Mouse (Mus musculus): Measurements from ENCODE around the gene Qsox2.

Qsox2 gene

DNA sequence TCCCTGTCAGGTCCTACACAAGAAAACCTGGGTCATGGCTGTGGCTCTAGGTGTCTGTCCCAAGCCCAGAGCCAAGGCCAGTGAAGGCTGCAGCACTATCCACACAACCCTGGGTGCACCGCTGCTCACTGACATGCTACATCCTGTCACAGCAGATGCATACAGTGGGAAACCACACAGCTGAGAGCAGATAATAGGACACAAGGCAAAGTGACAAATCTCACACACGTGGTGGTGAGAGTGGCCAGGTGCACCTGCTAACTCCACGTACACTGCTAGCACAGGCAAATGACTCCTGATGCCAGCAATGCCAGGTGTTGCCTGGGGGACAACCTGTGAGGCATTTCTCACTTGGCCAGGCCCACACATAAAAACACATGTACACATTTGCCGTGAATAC is 12.1 kb downstream of the Qsox2 start:
- DNase-seq (ENCODE audit: low read depth, low spot score) = no peak

DNA sequence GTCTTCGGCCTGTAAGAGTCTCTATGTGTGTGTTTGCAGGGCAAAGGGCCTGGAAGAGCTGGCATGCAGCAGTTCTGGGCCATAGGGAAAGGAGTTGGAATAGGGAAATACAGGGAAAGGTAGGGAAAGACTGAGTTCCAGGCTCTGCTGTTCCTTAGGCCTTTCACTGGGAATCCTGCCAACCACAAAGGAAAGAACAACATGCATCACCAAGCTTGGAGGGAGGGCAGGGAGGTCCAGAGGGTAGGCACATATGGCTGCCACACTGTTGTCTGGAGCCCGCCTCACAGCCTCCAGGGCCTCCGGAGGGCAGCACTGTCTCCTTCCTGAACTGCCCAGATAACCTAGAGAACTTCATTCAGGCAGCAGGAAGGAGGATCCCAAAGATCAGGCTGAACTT is 13.4 kb downstream of the Qsox2 start:
- peak; percentile 66 for DNase-seq (ENCODE audit: low read depth, low spot score)

DNA sequence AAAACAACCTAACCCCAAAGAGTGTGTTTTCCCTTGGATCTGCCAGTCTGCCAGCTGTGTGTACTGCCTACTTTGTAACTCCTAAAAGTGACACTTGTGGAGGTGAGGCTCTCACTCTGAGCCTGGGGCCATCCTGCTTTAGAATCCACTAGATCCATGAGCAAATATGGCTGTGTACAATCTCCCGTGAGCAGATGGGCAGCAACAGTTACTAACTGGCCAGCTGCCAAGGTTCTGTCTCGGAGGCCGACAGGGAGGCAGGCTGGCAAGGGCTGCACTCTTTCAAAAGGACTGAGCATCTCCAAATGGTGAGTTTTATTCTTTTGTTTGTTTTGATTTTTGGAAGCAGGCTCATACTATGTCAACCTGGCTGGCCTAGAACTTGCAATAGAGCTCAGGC is 22.8 kb downstream of the Qsox2 start:
- DNase-seq (ENCODE audit: low read depth, low spot score) = no peak

DNA sequence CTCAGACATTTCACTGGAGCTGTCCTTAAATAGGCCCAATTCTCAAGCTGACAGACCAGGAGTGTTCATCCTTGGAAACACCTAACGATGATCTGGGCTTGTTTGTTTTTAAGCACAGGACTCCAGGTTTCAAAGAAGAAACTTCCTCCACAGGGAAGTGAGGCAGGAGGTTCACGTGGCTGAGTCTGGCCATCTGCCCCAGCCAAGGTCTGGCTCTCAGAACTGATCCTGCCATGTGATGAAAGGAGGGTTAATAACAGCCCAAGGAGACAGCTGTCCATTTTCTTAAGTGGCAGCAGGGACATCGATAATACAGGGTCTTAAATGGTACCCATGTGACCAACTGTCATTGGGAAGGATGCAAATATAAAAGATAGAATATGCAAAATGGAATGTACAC is 27.8 kb downstream of the Qsox2 start:
- DNase-seq (ENCODE audit: low read depth, low spot score) = no peak

DNA sequence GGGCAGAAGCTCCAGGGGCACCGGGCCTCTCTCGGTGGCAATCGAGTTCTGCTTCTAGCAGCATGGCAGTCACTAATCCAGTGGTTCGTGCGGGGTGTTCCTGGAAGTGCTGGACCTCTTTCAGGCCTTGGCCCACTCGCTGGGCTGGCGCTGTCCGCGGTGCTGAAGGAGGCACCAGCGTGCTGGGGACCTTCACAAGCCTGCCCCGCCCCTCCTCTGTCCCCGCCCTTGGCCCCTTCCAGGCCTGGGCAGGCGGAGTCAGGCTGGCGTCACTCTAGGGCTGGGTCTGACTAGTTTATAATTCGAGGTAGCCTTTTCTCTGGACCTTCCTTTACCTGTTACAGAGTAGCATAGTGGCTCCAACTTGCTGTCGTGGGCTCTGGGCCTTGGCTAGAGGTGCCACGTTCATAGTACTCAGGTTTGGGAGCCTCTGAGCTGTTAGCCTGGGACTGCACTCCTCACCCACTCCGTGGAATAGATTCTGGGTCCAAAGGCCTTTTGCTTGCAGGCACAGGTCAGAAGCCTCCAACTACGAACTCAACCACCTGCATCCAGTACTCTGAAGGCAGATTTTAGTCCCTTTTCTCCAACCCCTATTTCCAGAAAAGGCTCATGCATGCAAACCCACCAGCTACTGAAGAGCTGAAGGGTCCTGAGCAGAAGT is 29.1 kb downstream of the Qsox2 start, which contains the start of gene Lhx3:
Gene Lhx3, minus strand, starts transcription at position 164 of the 664 bp plus-strand sequence.
- DNase-seq (ENCODE audit: low read depth, low spot score) = peak; percentile 35

DNA sequence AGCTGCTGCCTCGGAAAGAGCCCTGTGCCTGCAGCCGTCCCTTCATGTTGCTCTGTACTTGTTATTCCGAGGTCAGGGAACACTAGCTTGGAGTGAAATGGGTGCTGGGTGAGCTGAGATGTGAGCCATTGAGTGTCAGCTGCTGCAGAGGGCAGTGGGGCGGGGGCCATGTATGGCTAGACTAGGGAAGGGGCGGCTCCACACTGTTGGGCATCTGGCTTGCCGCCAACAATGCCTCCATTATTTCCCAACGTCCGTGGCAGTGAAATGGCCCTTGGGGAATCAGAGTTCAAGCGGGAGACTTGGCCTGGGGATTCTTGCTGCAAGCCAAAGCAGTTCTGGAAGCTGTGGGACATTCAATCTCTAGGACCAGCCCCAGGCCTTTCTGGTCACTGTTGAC is 29.8 kb downstream of the Qsox2 start:
- DNase-seq (ENCODE audit: low read depth, low spot score) = no peak

DNA sequence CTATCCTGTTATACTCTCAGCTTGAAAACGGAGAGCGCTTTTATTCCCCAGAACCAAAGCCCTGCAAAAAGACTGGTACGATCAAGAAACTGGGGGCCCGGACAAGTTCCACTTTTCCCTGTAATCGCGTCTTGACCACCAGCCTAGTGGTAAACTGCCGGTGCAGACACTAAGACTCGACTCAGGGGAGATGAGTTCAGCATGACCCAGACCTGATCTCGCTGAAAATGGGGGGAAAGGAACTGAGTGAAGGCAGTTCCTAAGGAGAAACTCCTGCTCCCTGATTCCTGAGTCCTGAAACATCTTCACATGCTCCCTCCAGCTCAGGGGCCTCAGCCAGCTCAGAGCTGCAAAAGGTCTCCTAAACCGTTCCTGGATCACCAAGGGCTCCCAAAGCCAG is 31.6 kb downstream of the Qsox2 start:
- DNase-seq (ENCODE audit: low read depth, low spot score) = no peak

DNA sequence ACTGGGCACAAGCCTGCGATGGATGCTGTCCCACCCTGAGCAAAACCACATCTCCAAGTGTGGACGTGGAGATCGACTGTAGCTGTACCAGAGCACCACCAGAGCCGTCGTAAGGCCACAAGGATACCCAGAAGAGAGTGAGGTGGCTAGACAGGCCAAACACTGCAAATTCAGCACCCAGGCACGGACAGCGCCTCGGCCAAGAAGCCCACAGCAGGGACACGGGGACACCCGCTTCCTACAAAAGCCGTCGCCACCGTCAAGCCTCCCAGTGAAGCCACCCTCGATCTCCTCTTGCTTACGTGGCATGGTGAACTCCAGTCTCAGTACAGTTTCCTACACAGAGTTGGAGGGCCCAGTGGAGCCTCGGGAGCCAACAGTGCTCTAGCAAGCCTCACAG is 32.2 kb downstream of the Qsox2 start:
- peak; percentile 22 for DNase-seq (ENCODE audit: low read depth, low spot score)

DNA sequence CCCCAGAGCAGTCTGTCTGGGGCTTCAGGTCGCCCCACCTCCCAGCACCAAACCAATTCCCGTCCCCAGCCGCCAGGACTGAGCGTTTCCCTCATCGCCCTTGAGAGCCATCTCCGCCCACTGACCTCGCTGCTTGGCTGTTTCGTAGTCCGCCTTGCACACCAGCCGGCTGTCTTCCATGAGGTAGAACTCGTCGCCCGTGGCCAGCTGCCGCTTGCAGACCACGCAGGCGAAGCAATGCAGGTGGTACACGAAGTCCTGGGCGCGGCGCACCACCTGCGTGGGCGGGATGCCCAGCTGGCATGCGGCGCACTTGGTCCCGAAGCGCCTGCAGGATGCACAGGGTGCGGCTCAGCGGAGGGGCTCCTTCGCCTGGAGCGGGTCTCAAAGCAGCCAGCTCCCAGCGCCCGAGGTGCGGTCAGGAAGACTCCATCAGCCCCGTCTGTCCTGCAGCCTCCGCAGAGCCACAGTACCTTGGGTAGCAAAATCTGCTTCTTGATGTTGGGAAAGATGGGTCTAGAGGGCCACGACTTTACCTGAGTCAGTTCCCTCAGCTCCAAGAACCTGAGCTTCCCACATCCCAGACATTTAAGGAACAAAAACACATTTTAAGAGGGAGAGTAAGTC is 34.4 kb downstream of the Qsox2 start:
- no peak for DNase-seq (ENCODE audit: low read depth, low spot score)

DNA sequence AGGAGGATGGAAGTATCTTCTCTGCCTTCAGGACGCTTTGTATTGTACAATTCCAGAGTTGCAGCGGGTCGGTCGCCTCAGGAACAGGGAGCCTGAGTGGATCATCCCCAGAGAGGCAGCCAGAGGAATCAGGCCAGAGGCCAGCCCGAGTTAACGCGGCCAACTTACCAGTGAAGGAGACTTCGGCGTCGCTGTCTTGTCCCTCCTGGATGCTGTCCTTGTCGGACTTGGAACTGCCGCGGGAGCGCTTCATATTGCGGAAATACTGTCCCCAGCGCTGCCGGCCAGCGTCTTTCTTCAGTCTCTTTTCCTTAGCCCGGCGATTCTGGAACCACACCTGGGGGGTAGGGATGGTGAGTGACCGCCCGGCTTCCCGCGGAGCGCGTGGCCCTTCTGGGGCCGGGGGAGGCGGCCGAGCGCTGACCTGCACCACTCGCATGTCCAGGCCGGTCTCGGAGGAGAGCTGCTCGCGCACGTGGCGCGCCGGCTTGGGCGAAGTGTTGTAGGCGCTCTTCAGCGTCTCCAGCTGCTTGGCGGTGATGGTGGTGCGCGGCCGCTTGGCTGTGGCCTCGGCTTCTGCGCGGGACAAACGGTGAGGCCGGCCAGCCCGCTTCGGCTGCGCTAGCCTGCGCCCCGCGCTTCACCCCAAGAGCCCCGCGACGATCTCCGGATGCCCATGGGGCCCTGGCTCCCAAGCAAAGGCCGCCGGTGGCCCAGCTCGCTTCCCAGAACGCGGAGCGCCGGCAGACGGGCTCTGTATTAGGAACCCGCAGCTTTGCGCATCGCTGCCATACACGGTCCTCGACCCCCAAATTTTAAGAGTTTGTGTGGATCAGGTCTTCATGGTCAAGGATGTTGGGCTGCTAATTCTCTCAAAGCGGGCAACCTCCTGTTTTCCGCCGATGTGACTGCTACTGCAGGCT is 35.1 kb downstream of the Qsox2 start:
- no peak for DNase-seq (ENCODE audit: low read depth, low spot score)

DNA sequence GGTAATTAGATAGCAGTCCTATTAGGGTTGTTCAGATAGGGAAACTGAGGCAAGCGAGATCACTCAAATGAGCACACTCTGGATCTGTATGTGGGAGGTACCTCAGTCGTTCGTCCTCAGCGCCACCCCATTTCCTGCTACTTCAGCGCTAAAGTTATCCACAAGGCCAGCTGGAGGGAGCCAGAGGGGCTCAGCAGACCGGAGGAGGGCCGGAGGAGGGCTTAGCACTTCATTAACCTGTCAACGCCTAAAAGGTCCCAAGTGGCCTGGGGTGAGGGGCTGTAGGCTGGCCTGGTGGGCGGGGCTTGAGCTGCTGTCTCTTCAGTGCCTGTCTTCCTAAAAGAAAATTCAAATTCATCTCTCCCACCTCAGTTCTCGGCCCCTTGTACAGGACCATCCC is 38.8 kb downstream of the Qsox2 start:
- DNase-seq (ENCODE audit: low read depth, low spot score) = no peak

DNA sequence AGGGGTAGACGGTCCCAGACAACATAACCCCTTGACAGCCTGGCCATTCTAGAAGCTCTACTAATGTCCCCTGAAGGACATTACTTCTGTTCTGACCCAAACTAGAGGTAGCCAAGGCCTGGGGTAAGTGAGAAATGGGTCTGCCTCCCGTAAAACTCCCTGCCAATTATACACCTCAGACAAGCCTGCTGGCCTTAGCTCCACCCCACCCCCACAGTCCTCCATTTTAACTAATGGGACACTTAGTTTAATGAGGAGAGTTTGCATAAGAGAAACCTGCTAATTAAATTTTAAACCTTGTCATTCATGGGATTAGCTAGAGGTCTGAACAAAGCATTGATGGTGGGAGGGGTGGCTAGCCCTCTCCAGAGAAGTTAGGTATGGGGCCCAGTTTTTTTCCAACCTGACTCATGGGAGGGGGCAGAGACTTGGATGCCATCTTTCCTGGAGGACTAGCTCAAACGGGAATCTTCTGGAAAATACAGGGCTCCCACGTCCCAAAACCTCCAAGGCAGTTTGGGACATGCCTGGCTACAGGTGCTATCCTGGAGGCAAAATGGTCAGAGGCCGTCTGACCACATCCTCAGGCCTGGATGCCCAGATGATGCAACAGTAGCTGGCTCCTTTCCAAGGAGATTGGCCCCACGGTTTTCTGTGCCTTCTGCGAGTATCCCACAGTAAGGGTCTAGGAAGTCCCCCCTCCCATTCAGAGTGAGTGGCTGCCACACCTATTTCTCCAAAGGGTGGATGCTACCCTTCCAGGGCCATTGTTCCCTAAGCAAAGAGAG is 42.6 kb downstream of the Qsox2 start:
- no peak for DNase-seq (ENCODE audit: low read depth, low spot score)

DNA sequence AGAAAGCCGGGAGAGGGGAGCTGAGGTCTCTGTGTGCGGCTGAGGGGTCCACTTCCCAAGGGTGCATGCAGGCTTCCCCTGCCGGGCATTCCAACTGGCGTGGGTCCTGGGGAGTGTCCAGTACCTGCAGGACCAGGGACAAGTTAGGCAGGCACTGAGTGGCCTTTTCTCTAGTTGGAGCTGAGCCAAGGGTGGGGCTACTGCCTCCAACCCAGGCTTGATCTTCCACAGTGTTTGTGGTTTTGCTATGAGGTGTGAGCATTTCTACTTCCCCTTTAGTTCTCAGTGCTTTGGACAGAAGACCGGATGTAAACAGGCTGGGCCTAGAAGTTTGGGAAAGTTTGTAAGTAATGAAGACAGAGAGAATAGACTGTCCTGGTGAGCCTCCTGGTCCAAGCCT is 48.8 kb downstream of the Qsox2 start:
- DNase-seq (ENCODE audit: low read depth, low spot score) = peak; percentile 12

DNA sequence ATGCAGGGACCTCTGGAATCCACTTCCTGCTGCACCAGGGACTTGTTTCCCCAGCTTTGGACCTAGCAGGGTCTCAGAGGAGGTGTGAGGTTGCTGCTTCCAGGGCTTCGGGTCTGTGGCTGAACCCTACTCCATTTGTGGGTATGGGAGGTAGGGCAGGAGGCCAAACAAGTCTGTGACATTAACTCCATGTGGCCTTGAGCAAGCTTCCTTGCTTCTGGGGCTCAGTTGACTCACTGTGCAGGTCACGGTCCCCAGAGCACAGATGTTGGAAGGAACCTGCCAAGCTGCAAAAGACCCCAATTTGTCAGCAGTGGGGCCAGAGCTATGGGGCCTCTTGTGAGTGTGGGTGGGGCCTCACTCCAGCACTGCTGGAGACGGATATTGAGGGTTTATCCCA is 53.0 kb downstream of the Qsox2 start:
- no peak for DNase-seq (ENCODE audit: low read depth, low spot score)

DNA sequence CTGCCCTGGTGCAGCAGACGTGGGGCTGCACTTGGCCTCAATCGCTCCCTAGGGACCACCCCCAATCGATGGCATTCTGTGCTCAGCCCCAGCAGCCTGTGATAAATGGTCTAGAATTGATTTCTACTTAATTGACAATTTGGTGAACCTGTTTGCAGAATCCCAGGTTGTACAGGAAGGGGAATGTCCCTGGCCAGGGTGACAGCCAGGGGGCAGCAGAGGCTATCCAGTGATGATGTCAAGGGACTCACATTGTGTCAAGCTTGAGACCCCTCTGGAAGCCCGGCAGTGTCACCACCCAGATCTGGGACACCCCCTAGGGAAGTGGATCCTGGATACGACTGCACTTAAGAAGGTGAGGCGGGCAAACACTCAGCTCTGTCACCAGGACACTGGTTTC is 54.7 kb downstream of the Qsox2 start:
- peak; percentile 37 for DNase-seq (ENCODE audit: low read depth, low spot score)

DNA sequence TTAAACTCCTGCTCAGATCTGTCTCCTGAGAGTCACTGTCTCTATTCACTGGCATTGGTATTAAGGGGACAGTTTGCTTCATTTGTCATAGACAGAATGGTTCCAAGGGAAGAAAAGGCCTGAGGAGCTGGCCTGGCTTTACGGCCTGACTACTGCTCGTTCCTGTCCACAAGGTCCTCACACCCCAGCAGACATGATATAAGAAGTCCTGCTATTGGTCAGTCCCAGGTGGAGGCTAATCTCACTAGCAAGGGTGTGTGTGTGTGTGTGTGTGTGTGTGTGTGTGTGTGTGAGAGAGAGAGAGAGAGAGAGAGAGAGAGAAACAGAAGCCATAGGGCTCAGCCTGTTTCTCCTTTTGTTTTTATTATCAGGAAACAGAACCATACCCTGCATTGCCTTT is 60.1 kb downstream of the Qsox2 start:
- DNase-seq (ENCODE audit: low read depth, low spot score) = no peak

DNA sequence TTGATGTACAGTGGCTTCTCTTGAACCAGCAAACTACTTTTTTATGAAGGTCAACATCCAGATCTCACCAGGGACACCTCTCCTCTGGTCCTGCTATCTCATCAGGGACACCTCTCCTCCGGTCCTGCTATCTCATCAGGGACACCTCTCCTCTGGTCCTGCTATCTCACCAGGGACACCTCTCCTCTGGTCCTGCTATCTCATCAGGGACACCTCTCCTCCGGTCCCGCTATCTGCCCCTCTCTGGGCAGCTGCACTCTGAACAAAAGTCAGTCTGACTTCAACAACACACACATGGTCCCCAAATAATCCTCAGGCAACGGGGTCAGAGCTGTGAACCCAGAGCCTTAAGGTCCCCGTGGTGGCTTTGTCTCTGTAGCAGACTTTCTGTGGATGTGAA is 60.6 kb downstream of the Qsox2 start:
- no peak for DNase-seq (ENCODE audit: low read depth, low spot score)

DNA sequence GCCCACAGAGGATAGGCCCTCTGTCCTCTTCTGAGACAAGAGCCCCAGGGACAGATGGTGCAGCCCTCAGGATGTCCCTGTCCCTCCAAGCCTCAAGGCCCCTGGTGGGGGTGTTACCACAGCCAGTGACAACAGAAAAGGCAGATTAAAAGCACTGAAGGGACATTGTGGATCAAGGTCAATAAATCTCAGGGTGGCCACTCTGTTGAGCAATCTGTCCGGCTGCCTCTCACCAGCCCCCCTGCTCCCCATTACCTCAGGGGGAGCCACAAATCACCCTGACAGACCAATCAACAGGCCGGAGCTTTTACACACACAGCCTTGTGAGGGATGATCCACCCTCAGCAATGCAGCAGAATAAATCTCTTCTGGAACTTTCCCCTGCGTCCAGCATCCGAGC is 62.1 kb downstream of the Qsox2 start:
- no peak for DNase-seq (ENCODE audit: low read depth, low spot score)

DNA sequence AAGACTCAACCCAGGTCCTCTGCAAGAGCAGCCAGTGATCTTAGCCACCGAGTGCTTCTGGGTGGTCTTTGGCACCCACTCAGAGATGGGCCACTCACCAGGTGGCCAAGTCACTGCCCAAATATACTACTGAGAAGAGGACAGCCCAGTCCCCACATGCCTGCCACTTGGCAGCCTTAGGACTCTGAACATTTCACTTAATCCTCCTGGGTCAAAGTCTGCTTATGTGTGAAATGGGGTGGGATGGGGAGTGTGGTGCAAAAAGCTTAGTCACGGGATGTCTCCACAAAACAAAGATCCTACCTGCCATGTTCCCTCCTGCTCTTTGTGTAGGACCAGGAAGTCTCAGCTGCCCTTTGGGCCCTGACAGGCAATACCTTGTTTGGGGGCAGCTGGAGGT is 65.2 kb downstream of the Qsox2 start:
- no peak for DNase-seq (ENCODE audit: low read depth, low spot score)

DNA sequence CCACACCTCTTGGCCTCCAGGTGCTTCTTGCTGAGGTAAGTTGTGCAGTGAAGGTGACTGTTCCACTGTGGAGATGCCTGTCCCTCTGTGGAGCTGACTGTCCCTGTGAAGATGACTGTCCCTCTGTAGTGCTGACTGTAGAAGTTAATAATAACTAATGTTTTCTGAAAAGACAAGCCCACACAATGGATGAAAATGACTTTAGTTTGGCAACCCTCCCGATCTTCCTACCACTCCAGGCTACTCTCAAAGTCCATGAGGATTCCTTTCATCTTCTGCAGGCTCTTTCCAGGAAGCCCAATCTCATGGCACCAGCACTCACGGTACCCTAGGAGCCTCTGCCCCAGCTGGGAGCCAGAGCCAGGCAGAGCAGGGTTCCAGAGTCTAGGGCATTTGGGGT is 66.9 kb downstream of the Qsox2 start:
- no peak for DNase-seq (ENCODE audit: low read depth, low spot score)

DNA sequence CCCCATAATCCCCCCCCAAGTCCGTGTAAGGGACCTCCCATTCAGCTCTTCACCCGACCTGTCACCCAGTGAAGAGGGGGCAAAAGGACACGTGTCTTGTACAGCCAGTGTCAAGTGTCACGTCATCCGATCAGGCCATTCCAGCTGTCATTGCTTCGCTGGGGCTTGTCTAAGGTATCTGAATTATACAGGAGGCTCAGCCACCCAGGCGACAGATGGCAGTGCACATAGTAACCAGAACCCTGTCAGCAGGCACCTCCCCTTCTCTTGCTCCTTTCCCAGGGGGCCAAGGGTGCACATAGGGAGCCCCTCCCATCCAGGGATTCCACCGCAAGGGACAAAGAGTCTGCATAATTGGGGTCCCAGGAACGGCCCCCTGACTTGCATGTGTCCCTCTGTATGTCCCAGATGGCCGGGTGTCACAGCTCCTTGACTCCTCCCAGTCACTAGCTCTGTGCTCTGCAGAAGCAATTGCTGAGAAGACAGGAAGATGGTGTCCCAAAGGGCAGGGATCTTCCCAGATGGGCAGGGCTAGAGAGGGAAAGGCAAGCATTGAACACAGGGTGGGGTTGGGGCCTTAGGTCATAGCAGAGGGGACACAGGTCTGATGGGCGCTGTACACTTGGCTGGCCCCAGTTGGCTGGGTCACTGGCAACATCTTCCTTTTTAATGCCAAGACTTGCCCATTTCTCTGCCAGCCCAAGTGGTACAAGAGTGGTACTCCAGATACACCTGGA is 68.3 kb downstream of the Qsox2 start:
- DNase-seq (ENCODE audit: low read depth, low spot score) = no peak
